Mouse (Mus musculus) forebrain, embryonic 13.5 days (tissue): ENCODE measurements at regions not wholly inside any gene's neighbourhood (a gene's known extent, or its start where the extent isn't known, plus 50 kb on each side); places are given as distances from the start of the nearest gene placed in this dataset.

Experiments
- ATAC-seq: fragments of 200-750 bp; cut with Nextera tagmentation; 2 replicates; pipeline ENCODE4 v1.8.0; 2017
- H3K27ac ChIP-seq: fragments of 300-500 bp; sonication (generic); 2 replicates; pipeline ENCODE4 v1.5.1; 2015; ENCODE audit warnings: inconsistent platforms, mild to moderate bottlenecking, moderate library complexity
- H3K27me3 ChIP-seq: fragments of 300-500 bp; sonication (generic); 2 replicates; pipeline ENCODE4 v1.6.1; 2015; ENCODE audit warnings: mild to moderate bottlenecking, inconsistent platforms
- H3K36me3 ChIP-seq: fragments of 300-500 bp; sonication (generic); 2 replicates; pipeline ENCODE4 v1.6.1; 2015; ENCODE audit warnings: mild to moderate bottlenecking, inconsistent platforms; ENCODE audit not compliant: poor library complexity, severe bottlenecking
- H3K4me1 ChIP-seq: fragments of 300-500 bp; sonication (generic); 2 replicates; pipeline ENCODE4 v1.6.1; 2015; ENCODE audit warnings: inconsistent platforms
- H3K4me2 ChIP-seq: fragments of 300-500 bp; sonication (generic); 2 replicates; pipeline ENCODE4 v1.6.1; 2015; ENCODE audit warnings: inconsistent platforms, mild to moderate bottlenecking, moderate library complexity
- H3K4me3 ChIP-seq: fragments of 300-500 bp; sonication (generic); 2 replicates; pipeline ENCODE4 v1.5.1; 2015; ENCODE audit warnings: mild to moderate bottlenecking, inconsistent platforms
- H3K9ac ChIP-seq: fragments of 300-500 bp; sonication (generic); 2 replicates; pipeline ENCODE4 v1.6.1; 2015; ENCODE audit warnings: mild to moderate bottlenecking, inconsistent platforms
- H3K9me3 ChIP-seq: fragments of 300-500 bp; sonication (generic); replicated peaks from 2 replicates; pipeline ENCODE4 v1.6.1; 2016; ENCODE audit warnings: inconsistent platforms
- WGBS: fragments of 180-500 bp; shearing (Covaris S2); methylation state at CpG from one replicate; pipeline ENCODE4 v1.1.7; 2015; 5-methylcytosine and 5-hydroxymethylcytosine counted together

- WGBS, result 85% methylated on average over 11 of the region's 11 CpGs
- no peak overlapping the region for H3K9ac ChIP-seq
- H3K4me3 ChIP-seq, result no peak overlapping the region
- no peak overlapping the region for H3K4me2 ChIP-seq
- no peaks in the 10 kb centered on the region for H3K4me1 ChIP-seq
- no peak overlapping the region for H3K27ac ChIP-seq
- H3K36me3 ChIP-seq, result no peaks in the 10 kb centered on the region
- ATAC-seq, result no peak
- H3K9me3 ChIP-seq, result no peaks in the 10 kb centered on the region
- no peaks in the 10 kb centered on the region for H3K27me3 ChIP-seq
These were observed 90.3 kb upstream of the Selenok start for GRCm38 (mm10) chr14:29877671-29878422.

DNA sequence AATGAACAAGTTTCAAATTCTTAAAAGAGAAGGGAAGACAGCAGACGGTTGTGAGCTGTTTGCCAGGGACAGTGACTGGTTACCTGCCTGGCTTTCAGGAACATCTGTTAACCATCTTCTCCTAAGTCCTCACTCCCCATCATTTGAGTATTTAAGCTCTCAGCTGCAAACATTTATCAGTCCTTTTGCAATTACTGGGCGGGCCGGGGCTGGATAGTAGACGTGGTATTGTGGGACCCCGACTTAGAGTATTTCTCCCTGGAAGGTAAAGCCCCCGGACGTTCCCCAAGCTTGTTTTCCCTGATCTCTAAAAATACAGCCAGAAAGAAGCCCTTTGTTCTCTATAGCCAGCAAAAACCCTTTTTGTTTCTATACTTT, 89.7 kb upstream of the Selenok start:
- Histone ChIP-seq H3K4me2 (no peak overlapping the region), H3K4me3 (no peak overlapping the region), H3K27me3 (no peaks in the 10 kb centered on the region), H3K9ac (no peak overlapping the region), H3K9me3 (no peaks in the 10 kb centered on the region), H3K27ac (no peak overlapping the region), H3K36me3 (no peaks in the 10 kb centered on the region), H3K4me1 (no peaks in the 10 kb centered on the region)
- 86% methylated on average over 7 of the region's 7 CpGs for WGBS
- ATAC-seq, result no peak

DNA sequence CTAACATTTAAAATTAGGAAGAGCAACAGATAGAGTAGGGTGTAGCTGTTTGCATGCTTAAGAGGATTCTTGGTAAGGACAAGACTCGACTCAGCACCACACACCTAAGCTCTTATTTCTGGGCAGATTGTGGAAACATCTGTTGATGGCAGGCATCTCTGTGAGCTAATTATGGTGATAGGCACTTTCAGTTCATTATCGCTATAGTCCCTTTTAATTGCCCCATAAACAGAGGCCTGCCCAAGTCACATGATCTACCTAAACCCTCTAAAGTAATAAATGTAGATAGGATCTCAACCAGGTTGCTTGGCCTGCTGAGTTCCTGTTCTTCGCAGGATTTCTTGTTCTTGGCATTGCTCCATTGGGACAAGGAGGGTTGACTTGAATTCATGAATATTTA, 88.8 kb upstream of the Selenok start:
- H3K27ac ChIP-seq, result no peak overlapping the region
- H3K4me2 ChIP-seq, result no peak overlapping the region
- no peak overlapping the region for H3K4me3 ChIP-seq
- H3K36me3 ChIP-seq, result no peaks in the 10 kb centered on the region
- no peaks in the 10 kb centered on the region for H3K27me3 ChIP-seq
- H3K9me3 ChIP-seq, result no peaks in the 10 kb centered on the region
- ATAC-seq, result no peak
- no peaks in the 10 kb centered on the region for H3K4me1 ChIP-seq
- H3K9ac ChIP-seq, result no peak overlapping the region
- WGBS, result 87% methylated on average over 3 of the region's 3 CpGs

- no peaks in the 10 kb centered on the region for H3K36me3 ChIP-seq
- H3K9ac ChIP-seq, result no peak overlapping the region
- H3K27ac ChIP-seq, result no peak overlapping the region
- no peak overlapping the region for H3K4me3 ChIP-seq
- no peaks in the 10 kb centered on the region for H3K9me3 ChIP-seq
- ATAC-seq, result no peak
- no peaks in the 10 kb centered on the region for H3K4me1 ChIP-seq
- H3K27me3 ChIP-seq, result no peaks in the 10 kb centered on the region
- H3K4me2 ChIP-seq, result no peak overlapping the region
- WGBS, result 81% methylated on average over 11 of the region's 11 CpGs
These were observed 85.3 kb upstream of the Selenok start for GRCm38 (mm10) chr14:29882666-29883344.

GRCm38 (mm10) chr14:29895332-29895988, 72.6 kb upstream of the Selenok start:
- Histone ChIP-seq H3K4me3 (no peak overlapping the region), H3K9me3 (no peaks in the 10 kb centered on the region), H3K27ac (no peak overlapping the region; the same call in 1 of the 2 replicates), H3K4me1 (peaks cover 10% of the 10 kb centered on the region), H3K9ac (no peak overlapping the region), H3K36me3 (no peaks in the 10 kb centered on the region), H3K4me2 (no peak overlapping the region), H3K27me3 (no peaks in the 10 kb centered on the region)
- 81% methylated on average over 2 of the region's 2 CpGs for WGBS
- peak; percentile 66 for ATAC-seq

- H3K9me3 ChIP-seq, result no peaks in the 10 kb centered on the region
- no peaks in the 10 kb centered on the region for H3K27me3 ChIP-seq
- no peaks in the 10 kb centered on the region for H3K36me3 ChIP-seq
- ATAC-seq, result no peak
- WGBS, result 78% methylated on average over 6 of the region's 6 CpGs
- H3K9ac ChIP-seq, result no peak overlapping the region
- no peak overlapping the region for H3K27ac ChIP-seq
- H3K4me2 ChIP-seq, result no peak overlapping the region
- H3K4me1 ChIP-seq, result peaks cover 10% of the 10 kb centered on the region
- H3K4me3 ChIP-seq, result no peak overlapping the region
These were observed 72.0 kb upstream of the Selenok start for GRCm38 (mm10) chr14:29895989-29896675.

DNA sequence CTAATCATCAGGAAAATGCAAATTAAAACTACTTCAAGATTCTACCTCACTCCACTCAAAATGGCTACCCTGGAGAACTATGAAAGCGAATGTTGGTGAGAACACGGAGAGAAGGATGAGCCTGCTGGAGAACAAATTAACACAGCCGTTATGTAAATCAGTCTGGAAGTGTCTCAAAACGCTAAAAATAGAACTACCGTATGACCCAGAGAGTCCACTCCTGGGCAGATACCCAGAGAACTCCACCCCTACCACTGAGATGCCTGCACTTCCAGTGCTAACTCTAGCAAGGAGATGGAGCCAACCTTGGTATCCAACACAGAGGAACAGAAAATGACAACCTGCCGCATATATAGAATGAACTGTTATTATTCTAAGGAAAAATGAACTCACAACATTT, 67.2 kb upstream of the Selenok start:
- Histone ChIP-seq H3K36me3 (no peaks in the 10 kb centered on the region), H3K9ac (no peak overlapping the region), H3K4me1 (no peaks in the 10 kb centered on the region), H3K4me3 (no peak overlapping the region), H3K27me3 (no peaks in the 10 kb centered on the region), H3K27ac (no peak overlapping the region), H3K9me3 (no peaks in the 10 kb centered on the region), H3K4me2 (no peak overlapping the region)
- 80% methylated on average over 6 of the region's 6 CpGs for WGBS
- ATAC-seq, result no peak

DNA sequence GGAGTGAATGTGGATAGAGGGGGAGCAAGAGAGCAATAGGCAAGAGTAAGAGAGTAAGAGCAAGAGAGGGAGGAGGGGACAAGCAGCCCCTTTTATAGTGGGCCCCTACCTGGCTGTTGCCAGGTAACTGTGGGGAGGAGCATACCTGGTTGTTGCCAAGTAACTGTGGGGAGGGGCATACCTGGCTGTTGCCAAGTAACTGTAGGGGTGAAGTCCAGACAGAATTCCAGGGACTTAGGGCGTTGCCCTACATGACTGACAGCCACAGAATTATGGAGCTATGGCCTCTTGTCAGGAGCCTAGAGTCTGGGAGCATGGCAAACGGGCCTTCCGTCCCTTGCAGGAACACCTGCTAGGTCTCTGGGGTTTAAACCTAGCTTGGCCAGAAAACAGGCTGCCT, 64.5 kb upstream of the Selenok start:
- no peak for ATAC-seq
- H3K9me3 ChIP-seq, result no peaks in the 10 kb centered on the region
- H3K36me3 ChIP-seq, result no peaks in the 10 kb centered on the region
- 74% methylated on average over 3 of the region's 3 CpGs for WGBS
- no peak overlapping the region for H3K27ac ChIP-seq
- H3K4me3 ChIP-seq, result no peak overlapping the region
- H3K27me3 ChIP-seq, result no peaks in the 10 kb centered on the region
- no peaks in the 10 kb centered on the region for H3K4me1 ChIP-seq
- no peak overlapping the region for H3K4me2 ChIP-seq
- no peak overlapping the region for H3K9ac ChIP-seq

DNA sequence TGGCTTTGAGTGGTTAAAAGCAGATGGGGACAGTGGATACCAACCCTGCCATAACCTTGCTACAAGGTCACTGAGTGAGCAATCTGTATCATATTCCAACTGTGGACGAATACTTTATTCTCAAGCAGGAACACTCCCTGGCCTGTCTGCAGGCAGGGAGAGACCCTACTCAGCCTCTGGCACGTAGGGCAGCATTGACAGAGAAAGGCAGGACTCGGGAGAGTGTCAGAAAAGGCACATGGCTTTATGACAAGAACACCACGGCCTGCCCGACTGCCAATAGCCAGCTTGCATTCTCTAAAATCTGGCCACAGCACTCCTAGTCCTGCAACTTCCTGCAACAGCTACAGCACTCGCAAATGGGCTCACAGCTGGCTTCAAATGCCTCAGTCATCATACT, 63.3 kb upstream of the Selenok start:
- no peaks in the 10 kb centered on the region for H3K36me3 ChIP-seq
- H3K27ac ChIP-seq, result no peak overlapping the region
- no peaks in the 10 kb centered on the region for H3K27me3 ChIP-seq
- H3K9ac ChIP-seq, result no peak overlapping the region
- no peaks in the 10 kb centered on the region for H3K9me3 ChIP-seq
- H3K4me1 ChIP-seq, result no peaks in the 10 kb centered on the region
- ATAC-seq, result no peak
- no peak overlapping the region for H3K4me2 ChIP-seq
- H3K4me3 ChIP-seq, result no peak overlapping the region
- whole genome bisulfite sequencing, result 88% methylated on average over 6 of the region's 6 CpGs

- Histone ChIP-seq H3K9me3 (no peaks in the 10 kb centered on the region), H3K27me3 (no peaks in the 10 kb centered on the region), H3K4me3 (no peak overlapping the region), H3K4me2 (no peak overlapping the region), H3K36me3 (no peaks in the 10 kb centered on the region), H3K9ac (no peak overlapping the region), H3K4me1 (no peaks in the 10 kb centered on the region), H3K27ac (no peak overlapping the region)
- ATAC-seq, result no peak
- 64% methylated on average over 8 of the region's 8 CpGs for WGBS
These were observed 58.4 kb upstream of the Selenok start for GRCm38 (mm10) chr14:29909741-29910140.
